Mouse (Mus musculus) limb, embryonic 14.5 days (tissue): ENCODE results near the gene Stk24. TPM values are rescaled to one million over a fixed set of nuclear protein-coding genes. Genes with fewer than 3 reads are reported as not detected.

Experiments used
- ATAC-seq: fragments of 200-750 bp; cut with Nextera tagmentation; 2 replicates; pipeline ENCODE4 v1.8.0; 2017; ENCODE audit warnings: low read depth, moderate number of reproducible peaks, moderate TSS enrichment; ENCODE audit not compliant: low FRiP score
- DNase-seq: peaks from one replicate; pipeline ENCODE4 v3.0.0-alpha.2; 2015; ENCODE audit warnings: low spot score
- H3K27ac ChIP-seq: fragments of 300-500 bp; sonication (generic); replicated peaks from 2 replicates; pipeline ENCODE4 v1.5.1; 2014; ENCODE audit warnings: low read depth, mild to moderate bottlenecking, low read length, moderate library complexity, mixed read lengths
- H3K27me3 ChIP-seq: fragments of 300-500 bp; sonication (generic); 2 replicates; pipeline ENCODE4 v1.6.1; 2014; ENCODE audit warnings: low read length, mixed read lengths; ENCODE audit not compliant: control insufficient read depth, insufficient read depth
- H3K36me3 ChIP-seq: fragments of 300-500 bp; sonication (generic); 2 replicates; pipeline ENCODE4 v1.6.1; 2014; ENCODE audit warnings: mild to moderate bottlenecking, low read length, moderate library complexity, mixed read lengths; ENCODE audit not compliant: control insufficient read depth, insufficient read depth
- H3K4me1 ChIP-seq: fragments of 300-500 bp; sonication (generic); 2 replicates; pipeline ENCODE4 v1.6.1; 2014; ENCODE audit warnings: antibody characterized with exemption, low read length, mixed read lengths; ENCODE audit not compliant: control insufficient read depth, insufficient read depth
- H3K4me2 ChIP-seq: fragments of 300-500 bp; sonication (generic); replicated peaks from 2 replicates; pipeline ENCODE4 v1.6.1; 2014; ENCODE audit warnings: low read depth, mild to moderate bottlenecking, low read length, moderate library complexity; ENCODE audit not compliant: severe bottlenecking
- H3K4me3 ChIP-seq: fragments of 300-500 bp; sonication (generic); replicated peaks from 2 replicates; pipeline ENCODE4 v1.5.1; 2014; ENCODE audit warnings: low read length
- H3K9ac ChIP-seq: fragments of 300-500 bp; sonication (generic); 2 replicates; pipeline ENCODE4 v1.6.1; 2014; ENCODE audit warnings: mild to moderate bottlenecking, low read depth, low read length, moderate library complexity; ENCODE audit not compliant: severe bottlenecking
- H3K9me3 ChIP-seq: fragments of 300-500 bp; sonication (generic); 2 replicates; pipeline ENCODE4 v1.6.1; 2016; ENCODE audit warnings: low read length; ENCODE audit not compliant: control insufficient read depth
- POLR2A ChIP-seq: fragments of 200-500 bp; IDR thresholded peaks from 2 replicates; pipeline ENCODE4 v1.8.0; 2012; ENCODE audit warnings: inconsistent platforms, mild to moderate bottlenecking, moderate library complexity, borderline replicate concordance; ENCODE audit not compliant: insufficient read depth, insufficient read length; ENCODE audit errors: extremely low read depth
- WGBS: fragments of 180-500 bp; shearing (Covaris S2); extraction: QIAGEN DNeasy Blood & Tissue Kit; methylation state at CpG from one replicate; pipeline ENCODE4 v1.1.7; 2014; 5-methylcytosine and 5-hydroxymethylcytosine counted together
- polyA plus RNA-seq, 2 experiments: library from polyadenylated mRNA; depleted of rRNA in 1 of 2; stranded (reverse) in 1 of 2; unstranded in 1 of 2; fragments of >200 nt; fragmentation: Nextera tagmentation in 1 of 2; extraction: Ambion mirVana in 1 of 2; gene quantifications; 2 replicates each; pipeline versions ENCODE4 v1.2.1 to v1.2.3; 2012 to 2014

The Stk24 gene
- polyA plus RNA-seq, 2 experiments: 37.6 to 46.7 TPM

DNA sequence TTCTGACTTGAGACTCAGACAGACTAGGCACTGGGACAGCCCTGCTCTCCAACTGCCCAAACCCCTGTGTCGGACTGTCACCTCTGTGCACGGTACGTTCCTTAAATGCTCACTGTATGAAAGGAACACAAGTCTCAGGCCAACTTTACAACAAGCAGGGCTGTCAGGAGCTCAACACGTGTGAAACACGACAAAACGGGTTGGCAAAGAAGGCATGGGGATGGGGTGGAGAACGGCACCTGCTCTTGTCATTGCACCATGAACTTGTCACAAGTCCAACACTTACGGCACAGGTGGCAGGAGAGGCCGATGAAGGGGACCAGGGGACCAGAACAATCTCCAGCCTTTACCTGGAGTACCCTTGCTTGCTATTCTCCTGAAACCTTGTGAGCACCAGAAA is 80.7 kb downstream of the Stk24 start:
- 88% methylated on average over 9 of the region's 9 CpGs for WGBS
- no peaks in the 10 kb centered on the region for H3K27me3 ChIP-seq
- H3K9ac ChIP-seq: no peak overlapping the region
- peaks cover 60% of the 10 kb centered on the region for H3K36me3 ChIP-seq
- H3K4me2 ChIP-seq: no peak overlapping the region
- H3K4me3 ChIP-seq: no peak overlapping the region
- H3K27ac ChIP-seq: no peak overlapping the region
- ATAC-seq (no peak), DNase-seq (no peak)
- H3K4me1 ChIP-seq: peaks cover 5% of the 10 kb centered on the region
- H3K9me3 ChIP-seq: no peaks in the 10 kb centered on the region
- TF ChIP-seq POLR2A: no peak

DNA sequence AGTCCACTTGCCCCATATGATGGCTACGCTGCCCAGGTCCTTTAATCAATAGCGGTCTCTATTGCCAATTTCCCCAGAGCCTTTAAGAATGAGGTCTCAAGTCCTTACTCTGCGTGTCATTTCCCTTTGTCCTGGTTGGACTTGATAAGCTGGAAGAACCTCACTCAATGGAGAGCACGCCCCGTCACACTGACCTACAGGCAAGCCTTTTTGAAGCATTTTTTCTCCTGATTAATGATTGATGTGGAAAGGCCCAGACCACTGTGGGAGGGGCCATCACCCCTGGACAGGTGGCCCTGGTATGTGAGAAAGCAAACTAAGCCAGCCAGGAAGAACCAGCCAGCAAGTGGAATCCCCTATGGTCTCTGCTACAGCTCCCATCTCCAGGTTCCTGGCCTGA is 81.3 kb downstream of the Stk24 start:
- Histone ChIP-seq H3K4me3 (no peak overlapping the region), H3K27me3 (no peaks in the 10 kb centered on the region), H3K9ac (no peak overlapping the region), H3K9me3 (no peaks in the 10 kb centered on the region), H3K36me3 (peaks cover 66% of the 10 kb centered on the region), H3K4me1 (peaks cover under 1% of the 10 kb centered on the region), H3K4me2 (no peak overlapping the region), H3K27ac (no peak overlapping the region)
- TF ChIP-seq POLR2A: no peak
- WGBS: 88% methylated on average over 5 of the region's 5 CpGs
- ATAC-seq: no peak
- no peak for DNase-seq

DNA sequence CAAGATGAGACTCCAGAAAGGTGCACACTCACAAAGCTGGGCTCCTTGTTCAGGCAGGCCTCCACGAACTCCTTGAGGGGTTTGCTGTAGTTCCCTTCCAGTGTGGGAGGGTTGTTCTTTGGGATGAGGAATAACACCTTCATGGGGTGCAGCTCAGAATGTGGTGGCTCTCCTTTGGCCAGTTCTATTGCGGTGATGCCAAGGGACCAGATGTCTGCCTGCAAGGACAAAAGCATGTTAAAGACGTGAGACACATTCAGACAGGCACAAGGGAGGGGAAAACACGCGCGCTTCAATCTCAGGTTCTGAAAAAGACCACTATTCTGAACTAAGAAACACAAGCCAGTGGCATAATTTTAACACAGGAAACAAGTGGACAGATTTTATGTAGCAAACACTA is 82.7 kb downstream of the Stk24 start:
- Histone ChIP-seq H3K27me3 (no peaks in the 10 kb centered on the region), H3K4me2 (no peak overlapping the region), H3K36me3 (peaks cover 76% of the 10 kb centered on the region), H3K4me3 (no peak overlapping the region), H3K27ac (no peak overlapping the region), H3K9ac (no peak overlapping the region), H3K4me1 (no peaks in the 10 kb centered on the region), H3K9me3 (no peaks in the 10 kb centered on the region)
- WGBS: 91% methylated on average over 6 of the region's 6 CpGs
- no peak for DNase-seq
- TF ChIP-seq POLR2A: no peak
- no peak for ATAC-seq

DNA sequence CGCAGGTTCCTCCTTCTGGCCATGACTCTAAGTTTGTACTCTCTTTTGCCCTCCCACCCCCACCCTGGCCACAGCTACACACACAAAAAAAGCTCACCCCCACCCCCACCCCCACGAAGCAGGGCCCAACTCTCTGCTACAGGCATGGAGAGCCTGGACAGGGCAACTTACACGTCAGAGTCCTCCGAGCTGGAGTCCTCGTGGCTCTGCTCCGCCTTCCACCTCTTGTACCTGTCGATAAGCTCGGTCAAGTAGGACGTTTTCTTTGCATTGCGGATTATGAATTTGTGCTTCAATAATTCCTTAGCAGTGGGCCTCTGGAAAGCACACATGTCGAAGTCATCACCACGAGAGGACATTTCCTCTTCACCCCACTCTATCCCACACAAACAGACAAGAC is 85.3 kb downstream of the Stk24 start:
- no peak overlapping the region for H3K27ac ChIP-seq
- ATAC-seq: no peak
- no peaks in the 10 kb centered on the region for H3K27me3 ChIP-seq
- no peak for TF ChIP-seq POLR2A
- no peaks in the 10 kb centered on the region for H3K4me1 ChIP-seq
- WGBS: 92% methylated on average over 12 of the region's 12 CpGs
- H3K9ac ChIP-seq: no peak overlapping the region
- no peaks in the 10 kb centered on the region for H3K9me3 ChIP-seq
- H3K36me3 ChIP-seq: peaks cover 65% of the 10 kb centered on the region
- no peak overlapping the region for H3K4me3 ChIP-seq
- H3K4me2 ChIP-seq: no peak overlapping the region
- no peak for DNase-seq

DNA sequence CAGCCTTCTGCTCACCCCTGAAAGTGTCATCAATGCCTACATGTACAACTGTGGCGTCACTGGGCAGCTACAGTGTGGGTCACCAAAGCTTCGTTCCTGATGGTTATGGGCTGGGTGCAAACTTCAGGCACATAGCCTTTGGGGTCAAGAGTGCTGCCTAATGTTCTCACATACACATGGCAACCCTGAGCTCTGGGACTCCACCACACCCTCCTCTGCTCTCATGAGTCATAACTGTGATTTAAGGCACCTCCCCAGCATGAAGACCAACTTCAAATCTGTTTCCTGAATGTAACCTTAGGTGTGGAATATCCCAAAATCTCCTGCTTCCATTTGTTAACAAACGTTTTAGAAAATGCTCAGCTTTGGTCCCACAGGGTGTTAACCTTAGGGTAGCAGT is 87.4 kb downstream of the Stk24 start:
- Histone ChIP-seq H3K27me3 (no peaks in the 10 kb centered on the region), H3K36me3 (peaks cover 62% of the 10 kb centered on the region), H3K4me2 (no peak overlapping the region), H3K9ac (no peak overlapping the region), H3K4me3 (no peak overlapping the region), H3K4me1 (no peaks in the 10 kb centered on the region), H3K9me3 (no peaks in the 10 kb centered on the region), H3K27ac (no peak overlapping the region)
- no peak for DNase-seq
- 94% methylated on average over 3 of the region's 3 CpGs for WGBS
- ATAC-seq: no peak
- no peak for TF ChIP-seq POLR2A

DNA sequence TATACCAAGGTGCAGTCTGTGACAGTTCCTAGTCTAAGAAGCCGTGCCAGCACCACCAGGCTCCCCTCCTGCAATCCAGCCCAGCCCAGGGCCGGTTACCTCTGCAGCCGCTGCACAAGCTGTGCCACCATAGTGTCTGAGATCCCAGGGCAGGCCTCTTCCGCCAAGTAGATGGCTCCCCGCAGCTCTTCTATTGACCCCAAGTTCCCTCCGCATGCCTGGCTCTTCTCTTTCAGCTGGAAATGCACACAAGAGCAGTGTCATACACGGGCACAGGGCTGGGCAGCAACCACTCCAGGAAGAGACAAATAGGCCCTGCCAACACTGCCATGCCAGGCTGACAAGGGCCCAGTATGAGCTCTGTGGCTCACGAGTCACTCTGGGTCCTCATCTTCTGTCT is 87.9 kb downstream of the Stk24 start:
- no peak overlapping the region for H3K27ac ChIP-seq
- no peaks in the 10 kb centered on the region for H3K27me3 ChIP-seq
- no peak for TF ChIP-seq POLR2A
- WGBS: 96% methylated on average over 8 of the region's 8 CpGs
- H3K9ac ChIP-seq: no peak overlapping the region
- no peaks in the 10 kb centered on the region for H3K9me3 ChIP-seq
- DNase-seq (no peak), ATAC-seq (no peak)
- peaks cover 64% of the 10 kb centered on the region for H3K36me3 ChIP-seq
- H3K4me2 ChIP-seq: no peak overlapping the region
- no peaks in the 10 kb centered on the region for H3K4me1 ChIP-seq
- no peak overlapping the region for H3K4me3 ChIP-seq
